Mouse (Mus musculus) common myeloid progenitor, adult 5-6 weeks (primary cell): ENCODE results near the gene Ccdc138. TPM values are rescaled to one million over a fixed set of nuclear protein-coding genes. Genes with fewer than 3 reads are reported as not detected.

Source experiments
- total RNA-seq: library from RNA; stranded (forward); fragments of 200-1000, 187-1606 nt; gene quantifications from 2 replicates; pipeline ENCODE4 v1.2.3, GENCODE M21; 2017

The Ccdc138 gene
- total RNA-seq, 1 experiment from 2014 or later, result 6.7 TPM

Other genes starting within 250 kb of the Ccdc138 start
- 39.7 and 50.1 TPM in 2 replicates for gene Gcc2, start 242.5 kb upstream of the Ccdc138 start, total RNA-seq
- 75.5 and 112 TPM in 2 replicates for gene Lims1, start 174.5 kb upstream of the Ccdc138 start, total RNA-seq
- 277 and 282 TPM in 2 replicates for gene Ranbp2, start 51.0 kb upstream of the Ccdc138 start, total RNA-seq
- gene Edar, start 177.7 kb downstream of the Ccdc138 start, total RNA-seq, result 0.09 TPM in 1 of 2 replicates, not detected in the other
- not detected in 2 replicates for gene Gm17542, start 220.3 kb downstream of the Ccdc138 start, total RNA-seq